ENCODE assay signal across 9 mouse cellular contexts in genomic region chr10:3531375-3531774, GRCm38 (mm10). TPM values are rescaled to one million over a fixed set of nuclear protein-coding genes. Genes with fewer than 3 reads are reported as not detected.
DNase-seq lines count a peak whose midpoint lies in the region; ATAC-seq and TF ChIP-seq lines count a peak whose summit lies in the region.
"Had no signal": no experiment of that assay in that cellular context is flagged by ENCODE, and none has a peak within 500 bp of the region (broad histone marks: within the 10 kb centered on the region; RNA-seq: fewer than 3 reads in every experiment).

No protein-coding gene starts in this region.

- peak; percentile 95 for TF ChIP-seq CTCF in cortical plate, adult 2 months (IDR thresholded peaks at IDR 0.05; ENCODE audit: extremely low read depth, insufficient read depth, low read length)

- H3K4me3 ChIP-seq in cortical plate, adult 2 months (ENCODE audit: insufficient read depth, low read length) = no peak overlapping the region
- no peak overlapping the region for H3K4me3 ChIP-seq in intestine, embryonic 16.5 days (ENCODE audit: low read length)
- no peak overlapping the region for H3K4me3 ChIP-seq in neural tube, embryonic 11.5 days (ENCODE audit: low read depth, low read length)
- H3K4me3 ChIP-seq: stomach, embryonic 15.5 days had no signal

- 0 out of 2 replicates have a peak, but pooled peaks have one; percentile 33 for ATAC-seq in intestine, embryonic 16.5 days
- ATAC-seq in neural tube, embryonic 11.5 days (ENCODE audit: insufficient read depth, low FRiP score, low TSS enrichment) = peak; percentile 43; the same call in 1 of the 2 replicates

- H3K4me2 ChIP-seq in intestine, embryonic 16.5 days (ENCODE audit: low read depth, low read length) = no peak overlapping the region
- no peak overlapping the region for H3K4me2 ChIP-seq in neural tube, embryonic 11.5 days (ENCODE audit: low read depth)
- H3K4me2 ChIP-seq: stomach, embryonic 15.5 days had no signal

- DNase-seq in 3134 (ENCODE audit: extremely low read depth, insufficient read length, low spot score) (peak; percentile 30), ZHBTc4 (ENCODE audit: low read depth, low spot score) (peak; percentile 45)
- peak; percentile 48 for DNase-seq in gastrocnemius, postnatal 25 days
- DNase-seq in left cerebral cortex, postnatal 36 days (ENCODE audit: low spot score in 2 of 2) = peak; percentile 62 to 81
- peak; percentile 69 for DNase-seq in neural tube, embryonic 11.5 days (ENCODE audit: low spot score)
- peak; percentile 76 for DNase-seq in thymus, postnatal 0 days (ENCODE audit: low spot score)

- H3K27ac ChIP-seq in cortical plate, adult 2 months (ENCODE audit: insufficient read depth, low read length) = no peak overlapping the region
- no peak overlapping the region for H3K27ac ChIP-seq in intestine, embryonic 16.5 days (ENCODE audit: low read length)
- H3K27ac ChIP-seq in neural tube, embryonic 11.5 days (ENCODE audit: low read depth, low read length) = no peak overlapping the region
- H3K27ac ChIP-seq: stomach, embryonic 15.5 days had no signal

- no peaks in the 10 kb centered on the region for H3K36me3 ChIP-seq in intestine, embryonic 16.5 days (ENCODE audit: control insufficient read depth, insufficient read depth, low read length)
- H3K36me3 ChIP-seq in neural tube, embryonic 11.5 days (ENCODE audit: control insufficient read depth, insufficient read depth, low read length) = no peaks in the 10 kb centered on the region
- H3K36me3 ChIP-seq: stomach, embryonic 15.5 days had no signal

- whole genome bisulfite sequencing in intestine, embryonic 16.5 days = 3% methylated on average over 4 of the region's 4 CpGs
- WGBS in neural tube, embryonic 11.5 days = 9% methylated on average over 4 of the region's 4 CpGs

- intact Hi-C loops in left cerebral cortex, postnatal 36 days (cut with DNase I) = loop anchor here (1.0 to 10.0 kb wide), 2 partner anchors 198 to 803 kb away; no protein-coding TSS in a partner anchor

- no peaks in the 10 kb centered on the region for H3K27me3 ChIP-seq in intestine, embryonic 16.5 days (replicated peaks; ENCODE audit: control insufficient read depth, insufficient read depth, low read length)
- no peaks in the 10 kb centered on the region for H3K27me3 ChIP-seq in neural tube, embryonic 11.5 days (ENCODE audit: control insufficient read depth, insufficient read depth, low read length)
- H3K27me3 ChIP-seq: stomach, embryonic 15.5 days had no signal

- H3K9me3 ChIP-seq in intestine, embryonic 16.5 days (ENCODE audit: control insufficient read depth, low read length) = no peaks in the 10 kb centered on the region
- H3K9me3 ChIP-seq in neural tube, embryonic 11.5 days (ENCODE audit: control insufficient read depth, low read length) = no peaks in the 10 kb centered on the region
- H3K9me3 ChIP-seq: stomach, embryonic 15.5 days had no signal

- no peaks in the 10 kb centered on the region for H3K4me1 ChIP-seq in cortical plate, adult 2 months (ENCODE audit: control insufficient read depth, insufficient read depth, low read length)
- 0 out of 2 replicates have a peak, but pooled peaks cover 2% of the 10 kb centered on the region for H3K4me1 ChIP-seq in intestine, embryonic 16.5 days (ENCODE audit: control insufficient read depth, insufficient read depth, low read length)
- H3K4me1 ChIP-seq in neural tube, embryonic 11.5 days (ENCODE audit: control insufficient read depth, insufficient read depth, low read length) = no peaks in the 10 kb centered on the region
- H3K4me1 ChIP-seq: stomach, embryonic 15.5 days had no signal

- no peak overlapping the region for H3K9ac ChIP-seq in intestine, embryonic 16.5 days (ENCODE audit: low read depth, low read length)
- H3K9ac ChIP-seq in neural tube, embryonic 11.5 days (ENCODE audit: low read length) = no peak overlapping the region
- H3K9ac ChIP-seq: stomach, embryonic 15.5 days had no signal

- TF ChIP-seq POLR2A in cortical plate, adult 2 months (IDR thresholded peaks at IDR 0.05; ENCODE audit: extremely low read depth, insufficient read depth, low read length) = no peak

RNA-seq across cellular contexts. Expression of gene Iyd, which starts 8.7 kb away (rescaled TPM):
- polyA plus RNA-seq in cortical plate, adult 2 months (2012; rRNA removed) = 0.17 and 0.55 TPM in 2 replicates
- total RNA-seq in gastrocnemius, postnatal 25 days (2021) = not detected
- 7.5 and 7.6 TPM in 2 replicates for polyA plus RNA-seq in intestine, embryonic 16.5 days (2015; fragmentation: Nextera tagmentation; extraction: Ambion mirVana)
- total RNA-seq in left cerebral cortex, postnatal 36 days (2021) = under 1 TPM; 0.32 to 0.59 TPM
- 0.24 TPM in 1 of 2 replicates, not detected in the other for polyA plus RNA-seq in neural tube, embryonic 11.5 days (2014; fragmentation: Nextera tagmentation; extraction: Ambion mirVana)
- polyA plus RNA-seq in thymus, postnatal 0 days (2015; fragmentation: Nextera tagmentation; extraction: Ambion mirVana) = 0.08 and 0.12 TPM in 2 replicates
